Mouse (Mus musculus): ENCODE measurements around the gene Dnase1l3. TPM values are rescaled to one million over a fixed set of nuclear protein-coding genes. Genes with fewer than 3 reads are reported as not detected.

Gene Dnase1l3
- total RNA-seq, 4 experiments from 2014 or later, result 0.37 to 0.78 (median 0.55) TPM

DNA sequence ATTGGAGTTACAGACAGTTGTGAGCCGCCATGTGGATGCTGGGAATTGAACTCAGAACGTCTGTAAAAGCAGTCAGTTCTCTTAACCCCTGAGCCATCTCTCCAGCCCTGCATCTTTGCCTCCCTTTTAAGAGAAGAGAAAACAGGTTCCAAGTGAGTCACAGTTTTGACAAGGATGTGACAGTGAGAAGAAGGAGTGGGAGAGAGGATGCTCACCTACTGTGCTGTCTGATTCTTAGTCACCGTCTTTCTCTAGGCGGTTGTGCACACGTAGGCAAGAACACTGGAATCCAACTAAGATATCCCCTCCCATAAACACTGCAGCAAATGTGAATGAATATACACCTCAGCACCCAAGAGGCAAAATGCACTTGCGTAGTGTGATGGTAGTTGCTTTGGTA, 19.2 kb downstream of the Dnase1l3 start:
- no peak for DNase-seq

GRCm38 (mm10) chr14:7974643-7975042, 19.7 kb downstream of the Dnase1l3 start:
- DNase-seq, result no peak

- no peak for DNase-seq
These were observed 22.4 kb downstream of the Dnase1l3 start for GRCm38 (mm10) chr14:7971889-7972493.

GRCm38 (mm10) chr14:7964219-7964889, 30.0 kb downstream of the Dnase1l3 start:
- DNase-seq, result no peak

DNA sequence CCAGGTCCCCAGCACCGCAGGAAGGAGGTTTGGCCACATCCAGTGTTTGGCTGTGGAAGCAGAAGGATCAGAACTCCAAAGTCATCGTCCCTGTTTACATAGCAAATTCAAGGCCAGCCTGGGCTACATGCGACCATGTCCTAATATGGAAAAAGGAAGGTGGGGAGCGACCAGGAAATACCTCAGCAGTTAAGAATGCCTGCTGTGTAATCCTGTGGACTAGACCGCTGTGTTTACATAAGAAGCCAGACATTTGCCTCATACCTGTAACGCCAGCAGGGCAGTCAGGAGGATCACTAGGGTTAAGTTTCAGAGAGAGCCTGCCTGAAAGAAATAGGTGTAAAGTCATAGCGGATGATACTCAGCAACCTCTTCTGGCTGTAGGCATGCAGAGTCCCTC, 31.2 kb downstream of the Dnase1l3 start:
- no peak for DNase-seq

DNA sequence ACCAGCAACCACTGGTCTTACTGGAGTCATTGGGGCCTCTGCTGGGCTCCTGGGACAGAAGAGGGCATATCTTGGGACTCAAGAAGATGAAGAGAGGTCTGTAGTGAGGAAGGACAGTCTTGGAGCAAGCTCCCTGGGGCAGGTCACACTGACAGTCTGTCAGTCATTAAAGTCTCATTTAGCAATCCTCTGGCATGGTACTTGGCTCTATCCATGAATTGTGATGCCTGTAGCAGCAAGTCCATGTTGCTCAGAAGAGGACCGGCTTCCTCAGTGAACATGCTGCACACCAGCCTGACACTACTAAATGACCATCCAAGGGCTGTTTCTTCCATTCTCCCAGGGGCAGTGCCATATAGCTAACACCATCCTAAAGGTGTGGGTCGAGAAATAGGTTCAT, 31.7 kb downstream of the Dnase1l3 start:
- no peak for DNase-seq

DNA sequence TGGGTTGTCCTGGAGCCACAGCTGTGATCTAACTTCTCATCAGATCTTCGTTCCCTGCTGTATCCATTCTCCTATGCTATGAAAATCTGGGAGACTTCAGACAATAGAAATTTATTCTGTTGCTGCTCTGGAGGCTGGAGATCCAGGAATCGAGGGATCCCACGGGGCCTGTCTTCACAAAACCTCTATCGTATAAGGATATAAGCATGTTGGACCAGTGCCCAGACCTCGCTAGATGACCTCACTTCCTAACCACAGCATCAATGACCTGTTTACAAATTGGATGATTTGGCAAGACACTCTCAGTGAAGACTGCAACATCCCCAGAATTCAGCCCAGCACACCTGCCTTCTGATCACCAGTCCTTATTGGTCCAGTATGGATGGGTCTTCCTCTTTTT, 32.7 kb downstream of the Dnase1l3 start:
- DNase-seq, result no peak

- no peak for DNase-seq
These were observed 33.8 kb downstream of the Dnase1l3 start for GRCm38 (mm10) chr14:7960616-7961015.

DNA sequence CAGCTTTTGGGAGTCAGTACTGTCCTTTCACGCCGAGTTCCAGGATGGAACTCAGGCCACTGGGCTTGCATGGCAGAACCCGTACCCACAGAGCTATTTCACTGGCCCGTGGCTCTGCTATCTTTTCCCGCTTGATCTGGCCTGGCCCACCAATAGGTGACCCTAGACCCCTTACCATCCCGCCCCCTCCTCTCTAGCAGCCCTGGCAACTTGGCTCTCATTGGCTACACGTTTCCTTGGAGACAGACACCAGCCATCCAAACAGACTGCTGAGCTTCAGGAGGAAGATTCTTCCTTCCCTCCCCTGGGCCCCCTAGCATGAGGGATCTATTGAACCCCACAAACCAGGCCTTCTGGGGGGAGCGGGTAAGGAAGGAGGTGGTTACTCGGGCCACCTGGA, 37.3 kb downstream of the Dnase1l3 start, which contains the start of gene Gm45521:
Gene Gm45521, plus strand, starts transcription at position 240 of the 400 bp plus-strand sequence.
- DNase-seq, result no peak

DNA sequence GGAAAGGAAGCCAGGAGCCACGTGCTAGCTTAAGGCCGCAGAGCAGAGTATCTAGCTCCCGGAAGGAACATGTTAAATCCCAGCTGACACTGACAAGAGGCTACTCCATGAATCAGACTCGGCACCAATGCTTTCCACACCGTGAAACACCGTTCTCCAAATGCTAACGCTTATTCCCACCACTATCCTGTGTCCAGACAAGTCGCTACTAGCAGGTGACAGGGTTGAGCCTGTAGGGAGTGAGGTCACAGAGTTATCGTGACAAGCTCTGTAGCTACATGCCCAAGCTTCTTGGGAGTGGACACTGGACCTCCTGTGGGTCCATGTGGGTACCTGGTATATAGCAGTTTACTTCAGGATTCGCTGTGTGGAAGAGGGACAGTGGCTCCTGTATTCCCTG, 37.9 kb downstream of the Dnase1l3 start:
- DNase-seq, result no peak

- DNase-seq, result no peak
These were observed 40.3 kb downstream of the Dnase1l3 start for GRCm38 (mm10) chr14:7954071-7954471.

GRCm38 (mm10) chr14:7952610-7953254, 41.6 kb downstream of the Dnase1l3 start:
- DNase-seq, result no peak

DNA sequence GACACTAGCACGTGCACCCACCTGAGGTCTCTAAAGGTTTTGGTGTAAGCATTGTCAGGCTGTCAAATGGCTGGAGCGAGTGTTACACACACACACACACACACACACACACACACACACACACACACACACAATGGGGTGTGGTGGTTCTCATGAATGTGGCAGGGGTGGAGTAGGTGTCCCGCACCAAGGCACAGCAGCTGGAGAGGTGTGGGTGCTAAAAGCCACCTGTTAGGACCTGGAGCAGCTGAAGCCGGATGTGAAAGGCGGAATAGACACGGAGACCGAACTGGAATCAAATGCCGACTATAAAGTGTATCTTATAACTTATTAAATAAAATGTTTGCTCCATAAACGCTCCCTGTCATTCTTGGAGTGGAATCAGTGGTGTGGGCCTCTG, 43.1 kb downstream of the Dnase1l3 start:
- DNase-seq, result no peak

DNA sequence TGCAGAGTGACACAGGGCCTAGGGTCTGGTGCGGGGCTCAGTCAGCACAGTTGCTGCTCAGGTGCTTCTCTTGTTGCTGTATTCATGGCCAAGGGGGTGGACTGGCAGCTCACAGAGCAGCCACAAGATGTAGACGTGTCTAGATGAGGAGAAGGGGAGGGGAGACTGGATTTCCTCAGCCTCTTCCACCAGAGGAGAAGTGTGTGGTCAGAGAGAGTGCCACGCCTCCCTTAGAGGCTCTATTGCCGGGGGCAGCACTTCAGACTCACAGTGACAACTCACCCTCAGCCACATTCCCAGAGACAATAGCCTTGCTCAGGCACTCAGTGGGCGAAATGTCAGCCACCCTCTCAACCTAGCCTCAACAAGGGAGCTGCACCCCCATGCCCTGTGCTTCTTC, 49.1 kb downstream of the Dnase1l3 start:
- DNase-seq, result no peak

- no peak for DNase-seq
These were observed 49.9 kb downstream of the Dnase1l3 start for GRCm38 (mm10) chr14:7944349-7945039.

DNA sequence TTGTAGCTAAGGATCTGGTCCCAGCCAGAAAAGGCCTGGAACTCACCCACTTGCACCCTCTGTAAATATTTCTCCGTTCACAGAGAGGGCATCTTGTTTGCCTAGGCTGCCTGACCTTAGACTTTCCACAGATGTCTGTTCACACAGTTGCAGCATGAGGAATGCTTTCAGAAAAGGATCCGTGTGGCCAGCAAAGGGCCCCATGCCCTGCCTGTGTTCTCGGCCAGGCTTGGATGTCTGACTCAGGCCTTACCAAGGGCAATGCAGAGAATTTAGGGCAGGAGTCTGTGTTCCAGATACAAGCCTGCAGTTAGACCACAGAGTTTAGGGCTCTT, 50.6 kb downstream of the Dnase1l3 start:
- no peak for DNase-seq

GRCm38 (mm10) chr14:7943101-7943800, 51.1 kb downstream of the Dnase1l3 start:
- peak; percentile 62 for DNase-seq

DNA sequence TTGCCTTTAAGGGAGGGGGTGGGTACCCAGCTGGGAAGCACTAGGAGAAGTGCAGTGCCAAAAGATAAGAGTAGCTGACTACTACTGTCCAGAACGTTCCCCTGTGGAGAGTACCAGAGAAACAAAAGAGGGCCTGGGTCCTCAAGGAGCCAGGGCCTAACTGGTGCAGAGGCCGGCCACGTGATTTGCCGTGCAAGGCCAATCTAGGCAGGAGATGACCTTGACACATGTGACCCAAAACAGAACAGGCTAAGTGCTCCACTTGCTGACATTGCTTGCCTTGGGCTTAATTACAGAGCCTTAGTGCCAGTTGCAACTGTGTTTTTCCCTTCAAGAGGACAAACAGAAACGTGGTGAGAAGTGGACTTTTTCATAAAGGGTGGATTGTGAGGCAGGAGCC, 53.0 kb downstream of the Dnase1l3 start:
- DNase-seq, result no peak

- DNase-seq, result no peak
These were observed 55.3 kb downstream of the Dnase1l3 start for GRCm38 (mm10) chr14:7938809-7939784.

- DNase-seq, result no peak
These were observed 57.2 kb downstream of the Dnase1l3 start for GRCm38 (mm10) chr14:7937052-7937630.

DNA sequence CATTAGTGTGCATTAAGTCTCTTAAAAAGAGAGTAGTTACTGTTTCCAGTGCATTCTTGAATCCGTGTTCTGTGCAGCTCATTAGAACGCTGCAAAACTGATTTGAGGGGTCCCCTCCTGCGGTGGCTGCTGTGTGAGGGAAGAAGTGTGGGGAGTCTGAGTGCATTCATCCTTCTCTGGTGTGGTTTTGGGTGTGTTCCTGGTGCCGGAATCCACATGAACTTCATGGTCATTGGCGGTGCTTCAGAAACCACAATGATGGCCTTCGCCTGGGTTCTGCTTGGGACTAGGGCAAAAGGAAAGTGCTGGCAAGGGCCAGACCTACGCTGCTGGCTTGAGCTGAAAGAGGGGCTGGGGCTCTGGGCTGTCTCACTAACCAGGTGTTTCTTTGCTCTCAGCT, 60.2 kb downstream of the Dnase1l3 start:
- DNase-seq, result no peak
